Mouse (Mus musculus): ENCODE data around the gene Vps18. TPM values are rescaled to one million over a fixed set of nuclear protein-coding genes. Genes with fewer than 3 reads are reported as not detected.

Vps18 gene
- total RNA-seq, 2 experiments from 2014 or later, result 13.2 to 13.5 TPM

- DNase-seq, result no peak
Observed at GRCm38 (mm10) chr2:119321771-119322586, 33.4 kb downstream of the Vps18 start.

- DNase-seq, result peak in 1 of 2 experiments; percentile 55
Observed at GRCm38 (mm10) chr2:119322587-119323300, 34.2 kb downstream of the Vps18 start.

- no peak for DNase-seq
Observed at GRCm38 (mm10) chr2:119323866-119324575, 35.5 kb downstream of the Vps18 start.

GRCm38 (mm10) chr2:119324576-119325318 lies 36.2 kb downstream of the Vps18 start:
- no peak for DNase-seq

GRCm38 (mm10) chr2:119325568-119326143 lies 37.1 kb downstream of the Vps18 start, which contains the start of gene Dll4:
Dll4 (plus strand) TSS chr2:119325784.
- peak; percentile 76 to 89 for DNase-seq

- no peak for DNase-seq
Observed at GRCm38 (mm10) chr2:119326161-119327101, 37.9 kb downstream of the Vps18 start.

GRCm38 (mm10) chr2:119327102-119327480 lies 38.6 kb downstream of the Vps18 start:
- DNase-seq, result peak; percentile 70 to 91

- DNase-seq, result no peak
Observed at GRCm38 (mm10) chr2:119327942-119328526, 39.5 kb downstream of the Vps18 start.

GRCm38 (mm10) chr2:119328546-119328945 lies 40.0 kb downstream of the Vps18 start:
- no peak for DNase-seq

GRCm38 (mm10) chr2:119329123-119329817 lies 40.7 kb downstream of the Vps18 start:
- no peak for DNase-seq

- DNase-seq, result no peak
Observed at GRCm38 (mm10) chr2:119330795-119331194, 42.3 kb downstream of the Vps18 start.

GRCm38 (mm10) chr2:119332177-119332661 lies 43.7 kb downstream of the Vps18 start:
- no peak for DNase-seq

GRCm38 (mm10) chr2:119334135-119334534 lies 45.6 kb downstream of the Vps18 start:
- DNase-seq, result no peak

- no peak for DNase-seq
Observed at GRCm38 (mm10) chr2:119334964-119335525, 46.5 kb downstream of the Vps18 start.

- DNase-seq, result no peak
Observed at GRCm38 (mm10) chr2:119335535-119335934, 47.0 kb downstream of the Vps18 start.

GRCm38 (mm10) chr2:119336002-119336401 lies 47.5 kb downstream of the Vps18 start:
- DNase-seq, result no peak

- peak; percentile 60 to 81 for DNase-seq
Observed at GRCm38 (mm10) chr2:119336470-119336869, 47.9 kb downstream of the Vps18 start.

GRCm38 (mm10) chr2:119337425-119338265 lies 49.1 kb downstream of the Vps18 start:
- peak; percentile 96 for DNase-seq
